Mouse (Mus musculus) layer of hippocampus, adult 9-10 months (tissue): Measurements from ENCODE around the gene Ptprn2.

ENCODE experiments used
- DNase-seq: peaks from one replicate; pipeline ENCODE4 v3.0.0; 2022; ENCODE audit warnings: low spot score

Ptprn2 gene

GRCm38 (mm10) chr12:116896651-116897050, 411.1 kb downstream of the Ptprn2 start:
- no peak for DNase-seq

- DNase-seq, result no peak
Measured at GRCm38 (mm10) chr12:116901773-116902172, 416.3 kb downstream of the Ptprn2 start.

GRCm38 (mm10) chr12:116907424-116907823, 421.9 kb downstream of the Ptprn2 start:
- DNase-seq, result no peak

DNA sequence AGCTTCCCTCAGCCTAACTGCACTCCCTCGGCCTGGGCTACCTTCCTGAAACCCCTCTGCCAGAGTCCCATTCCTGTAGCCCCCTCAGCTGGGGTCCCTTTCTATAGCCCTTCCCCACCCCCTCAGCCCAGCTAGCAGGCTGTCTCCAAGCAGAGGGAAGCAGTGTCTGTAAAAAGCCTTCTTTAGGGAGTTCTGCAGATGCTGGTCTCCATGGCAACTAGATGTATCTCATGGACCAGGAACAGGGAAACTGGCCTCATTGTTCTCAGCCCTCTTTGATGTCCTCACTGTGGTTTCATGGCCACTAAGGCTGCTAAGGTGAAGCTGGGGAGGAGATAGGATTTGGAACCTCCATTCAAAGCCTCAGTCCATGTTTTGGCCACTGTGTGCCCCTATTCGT, 423.1 kb downstream of the Ptprn2 start:
- no peak for DNase-seq

DNA sequence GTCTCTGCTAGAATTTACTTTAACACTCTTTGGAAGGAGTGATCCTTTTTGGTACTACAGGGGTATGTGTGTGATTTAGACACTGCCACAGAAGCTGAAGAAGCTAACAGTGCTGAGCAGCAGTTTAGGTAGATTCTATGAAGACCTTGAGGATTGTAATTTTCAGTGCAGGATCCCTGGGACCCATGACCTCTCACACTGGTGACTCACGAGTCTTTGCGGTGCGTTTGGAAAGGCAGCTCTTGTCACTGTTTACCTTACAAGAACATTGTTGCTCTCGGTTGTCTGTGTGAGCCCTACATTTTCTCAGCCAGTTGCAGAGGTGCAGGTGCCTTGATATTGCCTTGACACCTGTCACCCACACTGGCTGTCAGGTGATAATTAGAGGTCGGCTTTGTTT, 431.3 kb downstream of the Ptprn2 start:
- DNase-seq, result no peak

DNA sequence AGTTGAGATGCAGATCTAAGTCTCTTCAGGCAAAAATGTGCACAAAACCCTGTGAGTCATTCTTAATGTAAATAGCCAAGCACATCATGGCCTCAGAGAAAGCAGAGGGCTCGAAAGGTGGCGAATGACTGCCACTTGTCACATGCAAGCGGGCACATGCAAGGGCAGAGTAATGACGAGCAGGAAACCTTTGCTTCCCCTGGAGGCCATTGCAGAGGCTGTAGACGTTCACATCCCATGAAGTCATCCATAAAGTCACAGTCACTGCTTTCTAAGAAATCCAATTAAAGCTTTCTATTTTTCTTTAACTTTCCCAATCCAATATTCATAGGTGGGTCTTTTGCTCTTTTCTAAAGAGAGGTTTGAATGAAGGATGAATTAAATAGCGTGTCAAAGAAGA, 433.7 kb downstream of the Ptprn2 start:
- DNase-seq, result no peak

DNA sequence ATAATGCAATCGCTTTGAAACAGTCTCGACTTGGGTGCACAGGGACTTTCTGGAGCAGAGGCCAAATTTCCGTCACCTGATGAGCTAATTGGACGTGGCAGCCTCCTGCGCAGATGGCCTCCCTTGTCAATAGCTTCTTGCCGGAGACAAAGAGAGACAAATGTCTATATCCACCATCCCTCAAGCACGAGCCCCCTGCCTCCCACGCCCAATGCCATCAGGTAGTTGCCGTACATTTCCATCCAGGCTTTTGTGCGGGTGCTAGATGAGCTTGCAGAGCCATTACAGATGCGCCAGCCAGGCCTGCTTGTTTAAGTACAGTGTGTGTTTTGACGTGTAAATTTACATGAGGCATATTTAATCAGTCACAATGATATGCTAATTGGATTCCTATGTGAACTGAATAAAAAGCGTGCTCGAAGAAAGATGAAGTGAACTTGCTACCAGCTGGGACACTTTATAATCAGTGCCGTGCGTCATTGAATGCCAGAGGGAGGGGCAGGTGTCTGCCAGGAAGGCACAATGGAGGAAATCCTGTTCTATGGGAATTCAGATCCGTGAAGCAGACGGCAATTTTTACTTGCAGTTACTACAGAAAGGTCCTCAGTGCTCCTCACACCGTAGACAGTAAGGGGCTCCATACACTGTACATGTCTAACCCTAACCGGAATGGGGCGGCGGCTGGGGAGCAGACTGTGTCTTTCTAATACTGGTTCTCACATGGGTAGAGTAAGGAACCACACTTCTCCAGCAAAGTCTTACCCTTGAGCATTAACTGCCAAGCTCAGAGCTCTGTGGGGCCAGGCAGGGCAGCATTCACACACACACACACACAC, 434.4 kb downstream of the Ptprn2 start:
- DNase-seq, result no peak

DNA sequence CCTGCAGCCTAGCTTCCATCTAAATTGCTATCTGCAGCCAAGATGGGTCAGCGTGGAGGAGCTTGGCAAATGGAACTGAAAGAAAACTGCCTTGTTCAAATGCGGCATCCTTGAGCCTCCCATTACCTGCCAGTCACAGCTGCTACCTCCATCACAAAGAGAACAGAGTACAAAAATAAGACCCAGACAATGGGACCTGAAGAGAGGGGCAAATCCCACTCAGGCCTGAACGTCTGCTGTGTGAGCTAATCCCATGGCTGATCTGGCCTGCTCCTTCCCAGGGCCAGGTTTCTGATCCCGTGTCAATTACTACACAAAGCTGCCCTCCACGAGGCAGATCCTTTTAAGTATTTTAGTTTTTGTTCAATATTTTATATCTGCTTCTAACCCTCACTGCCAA, 441.6 kb downstream of the Ptprn2 start:
- DNase-seq, result no peak

DNA sequence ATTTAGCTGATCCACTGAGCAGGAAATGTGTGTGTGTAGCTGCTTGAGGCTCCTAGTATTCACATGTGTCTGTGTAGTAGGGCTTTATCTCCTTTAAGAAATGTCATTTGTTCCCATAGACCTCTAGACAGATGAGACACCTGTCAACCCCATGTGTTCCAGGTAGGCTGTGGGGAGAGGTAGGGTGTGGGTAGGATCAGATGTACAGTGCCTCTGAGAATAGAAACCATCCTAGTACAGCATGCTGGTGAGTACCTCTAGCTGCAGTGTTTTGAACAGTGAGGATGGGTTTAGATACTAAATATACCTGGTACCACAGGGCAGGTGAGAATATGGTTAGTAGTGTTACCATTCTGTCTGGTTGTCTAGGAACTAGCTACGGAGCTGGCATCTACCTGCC, 442.0 kb downstream of the Ptprn2 start:
- no peak for DNase-seq

- peak; percentile 37 for DNase-seq
Measured at GRCm38 (mm10) chr12:116938158-116938854, 452.8 kb downstream of the Ptprn2 start.

- no peak for DNase-seq
Measured at GRCm38 (mm10) chr12:116943883-116944282, 458.4 kb downstream of the Ptprn2 start.

- DNase-seq, result no peak
Measured at GRCm38 (mm10) chr12:116948151-116948928, 462.8 kb downstream of the Ptprn2 start.

DNA sequence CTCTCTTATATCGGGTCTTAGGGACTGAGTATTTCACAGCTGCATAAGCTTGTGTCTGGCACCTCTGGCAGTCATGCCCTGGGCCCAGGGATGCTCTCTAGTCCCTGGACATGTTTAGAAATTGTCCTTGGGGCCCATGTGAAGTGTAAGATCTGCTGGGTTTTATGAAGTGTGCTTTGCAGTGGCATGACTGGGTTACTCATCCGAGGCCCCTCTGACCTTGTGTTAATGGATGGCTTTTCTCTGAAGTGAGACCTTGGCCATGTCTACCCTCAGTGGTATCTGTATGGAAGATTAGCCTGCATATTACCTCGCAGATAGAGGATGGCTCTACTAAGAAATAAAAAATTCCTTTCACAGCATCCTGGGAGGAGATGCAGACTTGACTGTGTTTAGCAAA, 464.2 kb downstream of the Ptprn2 start:
- no peak for DNase-seq

DNA sequence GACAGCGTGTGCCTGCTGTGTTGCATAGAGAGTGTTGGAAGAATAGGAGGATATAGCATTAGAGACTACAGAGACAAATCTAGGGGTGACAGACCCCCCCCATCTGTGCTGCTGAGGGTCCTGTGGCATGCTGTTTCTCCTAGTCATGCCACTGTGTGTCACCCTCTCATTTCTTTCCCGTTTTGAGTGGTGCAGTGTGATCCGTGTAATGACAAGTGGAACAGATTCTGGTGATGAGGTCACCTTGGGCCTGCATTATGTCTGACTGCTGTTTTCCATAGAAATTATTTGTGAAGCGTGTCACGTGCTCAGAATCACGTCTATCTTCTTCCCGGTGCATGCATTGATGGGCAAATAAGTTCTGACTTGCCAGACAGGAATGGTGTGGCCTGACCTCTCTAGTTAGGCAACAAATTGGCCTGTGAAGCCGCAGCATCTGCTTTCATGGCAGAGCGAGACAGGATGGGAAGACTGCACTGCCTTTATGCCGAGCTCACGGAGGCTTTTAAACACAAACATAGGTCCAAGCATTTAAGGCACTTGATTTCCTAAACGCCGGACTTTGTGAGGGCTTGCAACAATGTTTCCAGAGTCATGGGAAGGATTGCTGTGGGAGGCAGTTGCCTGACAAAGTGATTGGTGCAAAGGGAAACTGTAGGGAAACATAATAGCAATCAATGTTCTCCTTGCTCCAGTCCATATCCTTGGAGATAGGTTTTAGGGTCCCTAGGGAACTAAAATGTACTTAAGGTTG, 467.1 kb downstream of the Ptprn2 start:
- no peak for DNase-seq

DNA sequence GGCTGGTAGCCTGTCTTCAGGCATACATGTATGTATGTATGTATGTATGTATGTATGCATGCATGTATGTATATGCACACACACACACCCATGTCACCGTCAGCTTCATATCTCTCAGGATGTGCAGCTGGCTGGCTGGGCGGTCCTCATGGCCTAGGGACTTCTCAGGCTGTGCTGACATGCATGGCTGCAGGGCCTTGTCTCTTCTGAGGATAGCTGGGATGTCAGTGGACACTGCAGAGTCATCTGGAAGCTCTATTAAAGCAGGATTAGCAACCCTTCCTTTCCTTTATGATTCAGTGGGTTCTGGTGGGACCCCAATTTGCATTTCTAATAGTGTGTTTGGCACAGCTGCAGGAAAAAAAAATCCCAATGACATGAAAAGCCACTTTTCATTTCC, 473.6 kb downstream of the Ptprn2 start:
- DNase-seq, result no peak

DNA sequence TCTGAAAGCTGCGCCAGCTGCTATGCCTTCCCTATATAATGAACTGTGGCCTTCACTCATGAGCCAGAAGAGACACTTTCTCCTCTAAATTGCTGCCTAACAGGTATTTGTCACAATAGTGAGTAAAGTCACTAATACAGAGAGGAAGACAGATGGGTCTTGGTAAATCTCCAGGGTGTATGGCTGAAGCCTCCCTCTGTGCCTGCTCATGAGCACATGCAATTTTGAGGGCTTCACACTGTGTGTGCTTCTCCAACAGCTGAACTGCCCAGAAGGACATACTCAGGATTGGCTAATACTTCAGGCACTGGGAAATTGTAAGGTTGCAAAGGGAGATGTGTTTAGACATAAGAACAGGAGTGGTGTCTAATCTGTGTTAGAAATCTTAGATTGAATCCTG, 478.4 kb downstream of the Ptprn2 start:
- DNase-seq, result no peak

GRCm38 (mm10) chr12:116968215-116968939, 482.9 kb downstream of the Ptprn2 start:
- no peak for DNase-seq

DNA sequence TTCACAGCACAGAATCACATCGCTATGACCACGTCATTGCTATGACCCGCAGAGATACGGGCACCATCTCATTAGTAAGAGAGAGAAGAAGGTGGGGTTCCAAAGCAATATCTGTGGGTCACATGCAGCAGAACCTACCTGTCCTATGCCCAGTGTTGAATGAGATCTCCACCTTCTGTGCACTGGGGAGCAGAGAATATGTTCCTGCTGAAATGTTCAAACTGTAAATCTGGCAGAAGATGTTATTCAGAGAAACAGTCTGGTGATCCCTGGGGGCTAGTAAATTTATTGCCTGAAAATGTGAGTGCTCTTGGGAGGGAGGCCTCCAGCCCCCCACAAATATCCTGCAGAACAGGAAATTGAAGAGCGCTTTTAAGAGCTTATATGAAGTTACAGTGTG, 490.0 kb downstream of the Ptprn2 start:
- no peak for DNase-seq

- no peak for DNase-seq
Measured at GRCm38 (mm10) chr12:116976981-116977380, 491.5 kb downstream of the Ptprn2 start.

GRCm38 (mm10) chr12:116978201-116978600, 492.7 kb downstream of the Ptprn2 start:
- no peak for DNase-seq

DNA sequence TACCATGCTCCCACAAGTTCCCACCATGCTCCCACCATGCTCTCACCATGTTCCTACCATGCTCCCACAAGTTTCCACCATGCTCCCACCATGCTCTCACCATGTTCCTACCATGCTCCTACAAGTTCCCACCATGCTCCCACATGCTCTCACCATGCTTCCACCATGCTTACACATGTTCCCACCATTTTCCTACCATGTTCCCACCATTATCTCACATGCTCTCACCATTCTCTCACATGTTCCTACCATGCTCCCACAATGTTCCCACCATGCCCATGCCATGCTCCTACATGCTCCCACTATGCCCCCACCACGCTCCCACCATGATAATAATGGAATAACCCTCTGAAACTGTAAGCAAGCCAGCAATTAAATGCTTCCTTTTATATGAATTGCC, 495.8 kb downstream of the Ptprn2 start:
- no peak for DNase-seq
